Mouse (Mus musculus) cerebellum, adult 2 months (tissue): ENCODE data around the gene Spib.

Source experiments
- CTCF ChIP-seq: fragments of 200-500 bp; IDR thresholded peaks from 2 replicates; pipeline ENCODE4 v1.5.1; 2011; ENCODE audit warnings: low read depth, mild to moderate bottlenecking, control low read depth, low read length, moderate library complexity, borderline replicate concordance; ENCODE audit not compliant: insufficient read depth
- POLR2A ChIP-seq: fragments of 200-500 bp; IDR thresholded peaks from 2 replicates; pipeline ENCODE4 v1.6.1; 2011; ENCODE audit warnings: low read length, control low read depth, borderline replicate concordance; ENCODE audit not compliant: insufficient read depth

- TF ChIP-seq CTCF (no peak), POLR2A (no peak)
Observed at GRCm38 (mm10) chr7:44535657-44536589, 4.1 kb upstream of the Spib start.
